Mouse (Mus musculus) liver (tissue): ENCODE measurements around the gene Adm2.
A peak's percentile ranks its signal among the peaks of the same experiment; 100 is the strongest.

Experiments used
- DNase-seq: peaks from one replicate; pipeline ENCODE4 v3.0.0-alpha.2; 2020; ENCODE audit warnings: mixed read lengths

Gene Adm2

GRCm38 (mm10) chr15:89358784-89359183 lies 36.3 kb downstream of the Adm2 start:
- DNase-seq: no peak

DNA sequence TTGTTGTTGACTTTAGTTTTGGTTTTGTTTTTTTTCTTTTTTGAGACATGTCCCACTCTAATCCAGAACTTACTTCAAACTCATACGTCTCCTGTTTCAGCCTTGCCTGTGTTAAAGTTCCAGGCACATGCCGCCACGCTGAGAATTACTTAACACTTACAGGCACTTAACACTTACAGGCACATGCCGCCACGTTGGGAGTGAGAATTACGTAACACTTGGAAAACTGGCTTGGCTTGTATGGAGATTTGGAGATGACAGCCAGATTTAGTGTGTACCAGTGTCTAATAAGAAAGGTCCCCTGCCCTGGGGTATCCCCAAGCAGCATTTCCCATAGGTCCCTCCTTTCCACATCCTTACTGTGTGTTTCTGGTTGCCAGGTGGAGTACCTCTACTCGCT lies 40.5 kb downstream of the Adm2 start:
- no peak for DNase-seq

GRCm38 (mm10) chr15:89365141-89365551 lies 42.6 kb downstream of the Adm2 start:
- DNase-seq: no peak

DNA sequence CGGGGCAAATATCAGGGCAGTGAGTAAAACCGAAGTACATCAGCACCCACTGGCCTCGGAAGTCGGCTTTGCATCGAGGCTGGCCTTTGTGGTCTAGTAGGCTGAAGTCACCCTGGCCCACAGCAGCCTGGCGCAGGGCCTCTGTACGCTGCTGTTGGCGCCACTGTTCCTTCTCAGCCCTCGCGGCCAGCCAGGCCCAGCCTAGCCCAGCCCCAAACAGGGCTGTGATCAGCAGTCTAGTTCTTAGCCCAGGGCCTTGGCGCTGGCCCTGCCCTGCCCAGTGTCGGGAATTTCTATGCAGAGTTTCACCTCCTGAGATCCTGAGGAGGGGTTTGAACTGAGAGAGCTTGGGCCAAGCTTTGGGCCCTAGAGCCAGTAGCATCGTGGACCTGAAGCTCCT lies 49.5 kb downstream of the Adm2 start:
- DNase-seq: no peak

DNA sequence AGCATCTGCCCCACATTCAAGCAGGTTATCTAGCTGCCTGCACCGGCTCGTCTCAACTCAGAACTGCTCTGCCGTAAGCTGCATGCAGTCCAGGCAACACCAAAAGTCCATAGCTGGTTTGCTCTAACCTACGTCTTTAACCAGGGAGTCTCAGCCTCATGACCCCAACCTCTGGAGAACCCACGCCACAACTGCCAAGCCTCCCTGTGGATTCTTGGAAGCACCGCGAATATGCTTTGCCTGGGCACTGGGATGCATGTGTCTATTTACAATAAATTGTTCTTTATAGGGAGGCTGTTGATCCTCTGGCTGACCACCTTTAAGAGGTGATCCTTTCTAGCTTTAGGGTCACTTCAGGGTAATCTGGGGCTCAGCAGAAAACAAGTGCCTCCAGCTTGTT lies 50.0 kb downstream of the Adm2 start:
- DNase-seq: no peak

DNA sequence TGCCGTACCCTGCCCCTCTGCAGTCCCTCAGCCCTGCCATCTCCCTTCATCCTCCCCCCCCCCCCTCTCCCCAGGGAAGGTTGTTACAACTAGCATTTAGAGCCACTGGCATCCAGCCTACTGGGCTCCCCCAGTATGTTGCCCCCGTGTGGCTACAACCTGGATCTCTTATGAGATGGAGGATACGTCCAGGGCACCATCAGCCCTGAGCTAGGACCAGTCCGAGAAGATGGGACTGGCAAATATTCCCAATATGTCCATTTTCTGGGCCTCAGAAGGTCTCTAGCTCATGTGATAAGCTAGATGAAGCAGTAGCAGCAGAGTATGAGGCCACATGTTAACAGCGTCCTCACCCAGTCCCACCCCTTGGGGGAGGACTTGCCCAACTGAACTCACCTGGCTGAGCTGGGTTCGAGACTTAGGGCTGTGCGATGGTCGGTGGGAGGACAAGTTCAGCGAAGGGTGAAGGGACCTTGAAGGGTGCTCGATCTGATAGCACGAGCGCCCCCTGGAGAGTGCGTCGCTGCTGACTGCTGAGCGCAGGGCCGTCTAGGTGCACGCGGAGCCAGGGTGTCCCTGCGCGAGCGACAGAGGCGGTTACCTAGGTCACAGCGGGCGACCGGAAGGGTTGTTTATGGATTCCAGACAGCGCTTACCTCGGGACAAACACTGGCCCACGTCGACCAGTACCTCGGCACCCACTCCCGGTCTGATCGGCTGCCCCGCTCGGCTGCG lies 50.7 kb downstream of the Adm2 start:
- peak; percentile 91 for DNase-seq

- peak; percentile 94 for DNase-seq
Observed at GRCm38 (mm10) chr15:89373762-89374248, 51.3 kb downstream of the Adm2 start, which contains the start of gene Sco2. Gene Sco2 (minus strand): TSS chr15:89373846.
